Mouse (Mus musculus): ENCODE measurements around the gene Dnttip1.
"Not testable (repeated sequence)": the region's sequence is repeated elsewhere in the genome, so short reads cannot be mapped to it uniquely, and the experiment has no call there.

Dnttip1 gene

GRCm38 (mm10) chr2:164745843-164746479 is at the start of gene Dnttip1, which contains the start of gene Wfdc3:
Gene Dnttip1 (plus strand): TSS chr2:164745983.
Gene Wfdc3 (minus strand): TSS chr2:164745931.
- DNase-seq (ENCODE audit: low spot score in 2 of 2), result peak; percentile 90 to 92

DNA sequence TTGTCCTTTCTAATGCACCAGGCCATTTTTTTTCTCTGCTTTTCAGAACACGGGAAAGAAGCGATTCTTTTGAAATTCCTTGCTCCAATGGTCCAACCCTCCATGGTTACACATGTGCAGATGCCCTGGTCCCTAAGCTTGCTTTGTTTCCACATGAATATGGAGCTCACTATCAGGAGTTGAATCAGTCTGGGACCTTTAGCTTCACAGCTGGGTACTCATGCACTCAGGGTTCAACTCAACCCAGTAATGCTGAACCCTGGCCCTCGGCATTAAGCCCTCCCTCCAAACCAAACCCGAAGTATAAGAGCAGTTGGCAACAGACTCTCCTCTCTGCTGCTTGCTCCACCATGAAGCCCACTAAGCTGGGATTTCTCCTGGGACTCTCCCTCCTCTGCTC is 47.6 kb upstream of the Dnttip1 start, which contains the start of gene Spint4:
Gene Spint4 (plus strand): TSS at position 301 of the 400 bp plus-strand sequence.
- no peak for DNase-seq (ENCODE audit: low spot score in 2 of 2)

DNA sequence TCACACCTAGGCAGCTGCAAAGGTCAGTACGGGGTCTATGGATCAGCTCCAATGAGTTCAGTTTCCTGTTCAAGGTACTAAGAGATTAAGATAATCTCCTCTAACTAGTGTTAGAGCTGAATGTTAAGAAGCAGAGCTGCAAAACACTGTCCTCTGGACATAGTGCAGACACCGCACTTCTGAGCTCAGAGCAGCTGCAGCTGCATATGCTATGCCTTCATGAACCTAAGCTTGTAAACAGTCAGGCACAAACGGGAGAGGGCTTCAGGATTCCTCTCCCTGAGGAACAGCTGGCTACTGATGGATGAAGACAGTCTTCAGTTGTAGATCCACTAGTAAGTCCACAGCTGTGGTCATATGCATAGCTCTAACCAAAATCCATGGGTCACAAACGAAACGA is 44.8 kb upstream of the Dnttip1 start:
- no peak for DNase-seq (ENCODE audit: low spot score in 2 of 2)

GRCm38 (mm10) chr2:164701761-164702160 is 44.0 kb upstream of the Dnttip1 start:
- no peak for DNase-seq (ENCODE audit: low spot score in 2 of 2)

GRCm38 (mm10) chr2:164704235-164704634 is 41.5 kb upstream of the Dnttip1 start:
- DNase-seq (ENCODE audit: low spot score in 2 of 2), result no peak

GRCm38 (mm10) chr2:164705328-164705727 is 40.5 kb upstream of the Dnttip1 start:
- no peak for DNase-seq (ENCODE audit: low spot score in 2 of 2)

DNA sequence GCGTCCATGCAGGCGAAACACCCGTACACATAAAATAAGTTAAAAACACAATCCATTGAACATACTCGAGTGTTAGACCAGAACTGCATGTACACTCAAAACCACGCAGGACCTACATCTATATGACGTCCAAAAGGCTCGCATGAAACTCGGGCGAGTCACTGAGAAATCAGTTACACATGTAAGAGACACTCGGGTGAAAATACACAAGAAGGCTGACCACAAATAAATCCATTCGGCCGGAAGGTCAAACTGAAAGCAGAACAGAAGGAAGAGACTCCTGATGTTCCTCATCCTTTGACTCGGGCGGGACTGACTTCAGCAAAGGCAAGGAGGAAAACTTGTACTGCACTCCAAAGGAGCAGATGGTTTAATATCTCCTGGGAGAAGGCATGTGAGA is 39.8 kb upstream of the Dnttip1 start:
- no peak for DNase-seq (ENCODE audit: low spot score in 2 of 2)

- no peak for DNase-seq (ENCODE audit: low spot score in 2 of 2)
These were observed 30.8 kb upstream of the Dnttip1 start, which contains the start of gene Spint5 for GRCm38 (mm10) chr2:164715005-164715404. Gene Spint5 (plus strand): TSS chr2:164715305.

- not testable (repeated sequence) for DNase-seq (ENCODE audit: low spot score in 2 of 2)
These were observed 29.5 kb upstream of the Dnttip1 start for GRCm38 (mm10) chr2:164716194-164716786.

DNA sequence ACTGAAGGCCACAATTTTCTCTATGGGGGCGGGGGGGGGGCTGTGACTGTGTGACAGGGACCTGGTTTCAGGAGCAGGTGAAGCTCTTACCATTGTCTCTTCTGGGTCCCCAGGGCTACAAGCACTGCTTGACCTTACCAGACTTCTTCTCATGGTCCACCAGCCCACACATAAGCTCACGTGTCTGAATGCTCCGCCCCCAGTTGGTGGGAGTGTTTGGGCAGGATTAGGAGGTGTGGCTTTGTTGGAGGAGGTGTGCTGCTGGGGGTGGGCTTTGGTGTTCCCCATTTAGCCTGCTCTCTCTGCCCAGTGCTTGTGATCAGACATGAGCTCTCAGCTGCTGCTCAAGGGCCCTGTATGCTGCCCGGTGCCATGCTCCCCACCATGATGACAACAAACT is 22.5 kb upstream of the Dnttip1 start:
- no peak for DNase-seq (ENCODE audit: low spot score in 2 of 2)

GRCm38 (mm10) chr2:164725895-164726619 is 19.7 kb upstream of the Dnttip1 start:
- peak; percentile 17 to 18 for DNase-seq (ENCODE audit: low spot score in 2 of 2)

- DNase-seq (ENCODE audit: low spot score in 2 of 2), result no peak
These were observed 14.1 kb upstream of the Dnttip1 start for GRCm38 (mm10) chr2:164731719-164732118.

DNA sequence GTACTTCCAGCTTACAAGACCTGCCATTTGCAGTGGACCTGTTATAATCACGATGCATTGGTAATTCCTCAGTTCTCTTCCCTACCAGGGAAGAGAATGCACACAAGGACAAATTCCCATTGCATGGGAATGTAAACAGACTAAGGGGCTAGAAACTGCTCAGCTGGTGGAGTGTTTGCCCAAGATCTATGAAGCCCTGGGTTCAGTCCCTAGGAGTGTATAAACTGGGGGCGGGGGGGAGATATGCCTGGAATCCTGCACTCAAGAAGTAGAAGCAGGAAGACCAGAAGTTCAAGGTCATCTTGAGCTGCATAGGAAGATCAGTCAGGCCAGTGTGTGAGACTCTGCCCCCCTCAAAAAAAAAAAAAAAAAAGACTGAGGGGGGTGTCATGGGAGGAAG is 12.5 kb upstream of the Dnttip1 start:
- no peak for DNase-seq (ENCODE audit: low spot score in 2 of 2)

DNA sequence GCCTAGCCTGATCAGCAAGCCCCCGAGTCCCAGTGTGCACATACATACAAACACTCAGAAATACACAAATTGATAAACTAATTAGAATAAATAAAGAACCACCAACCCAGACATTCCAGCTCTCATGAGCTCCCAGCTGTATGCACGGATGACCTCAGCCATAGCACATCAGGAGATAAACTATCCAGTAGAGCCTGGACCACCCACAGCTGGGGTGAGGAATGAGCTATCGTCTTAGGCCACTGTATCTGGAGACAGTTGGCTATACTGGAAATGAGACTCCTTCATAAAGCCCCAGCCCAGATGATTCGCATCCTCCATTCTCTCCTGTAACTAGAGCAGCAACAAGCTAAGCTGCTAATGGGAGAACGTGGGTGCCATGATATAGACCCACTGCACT is 10.9 kb upstream of the Dnttip1 start:
- DNase-seq (ENCODE audit: low spot score in 2 of 2), result no peak

- no peak for DNase-seq (ENCODE audit: low spot score in 2 of 2)
These were observed 10.3 kb upstream of the Dnttip1 start for GRCm38 (mm10) chr2:164735446-164735845.

DNA sequence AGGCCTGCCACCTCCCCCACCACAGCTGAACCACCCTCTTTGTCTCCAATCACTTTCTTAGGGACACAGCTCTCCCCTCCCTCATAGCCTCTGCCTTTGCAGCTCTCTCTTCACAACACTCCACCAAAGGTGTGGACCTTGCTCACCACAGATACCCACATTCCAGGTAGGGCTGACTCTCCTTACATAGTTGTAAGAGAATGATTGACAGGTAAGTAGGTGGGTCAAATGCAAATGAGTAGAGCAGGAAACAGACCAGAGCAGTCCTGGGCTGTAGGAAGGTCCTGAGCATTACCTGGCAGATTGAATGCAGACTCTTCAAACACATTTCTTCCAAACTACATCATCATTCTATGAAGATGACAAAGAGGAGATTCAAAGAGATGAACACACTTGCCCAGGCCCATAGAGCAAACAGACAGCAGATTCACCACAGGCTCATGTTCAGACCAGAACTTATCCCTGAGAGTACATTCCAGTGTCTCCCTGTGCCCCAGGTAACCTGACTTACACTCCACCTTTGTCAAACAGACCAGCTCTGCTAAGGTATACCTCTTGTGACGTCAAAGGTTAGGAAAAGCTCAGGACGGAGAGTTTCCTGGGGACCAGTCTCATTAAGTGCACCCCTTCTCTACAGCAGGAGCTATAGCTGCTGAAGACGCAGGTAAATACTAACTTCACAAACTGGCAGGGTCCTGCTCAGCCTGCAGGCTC is 8.2 kb upstream of the Dnttip1 start:
- DNase-seq (ENCODE audit: low spot score in 2 of 2), result no peak

DNA sequence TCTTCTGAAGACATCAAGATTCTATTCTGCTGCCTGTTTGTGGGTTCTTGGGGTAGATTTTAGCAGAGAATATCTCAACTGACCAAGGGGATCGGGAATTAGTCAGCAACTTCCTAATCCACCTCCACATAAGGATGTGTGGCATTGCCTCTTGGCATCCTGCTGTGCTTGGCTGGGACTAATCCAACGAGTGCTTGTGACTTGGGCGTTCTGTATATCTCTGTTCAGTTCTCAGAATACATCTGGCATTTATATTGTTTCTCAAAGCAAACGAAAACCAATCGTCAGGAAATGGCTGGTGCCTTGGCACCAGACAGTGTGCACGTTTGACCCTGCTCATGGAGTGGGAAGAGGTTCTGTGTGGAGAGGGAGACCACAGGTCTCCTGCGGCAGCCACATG is 5.9 kb upstream of the Dnttip1 start:
- DNase-seq (ENCODE audit: low spot score in 2 of 2), result no peak

GRCm38 (mm10) chr2:164744987-164745386 is 796 bp upstream of the Dnttip1 start:
- DNase-seq (ENCODE audit: low spot score in 2 of 2), result no peak

GRCm38 (mm10) chr2:164746693-164747092 is 910 bp downstream of the Dnttip1 start:
- no peak for DNase-seq (ENCODE audit: low spot score in 2 of 2)

GRCm38 (mm10) chr2:164748191-164748590 is 2.4 kb downstream of the Dnttip1 start:
- no peak for DNase-seq (ENCODE audit: low spot score in 2 of 2)

- DNase-seq (ENCODE audit: low spot score in 2 of 2), result no peak
These were observed 3.2 kb downstream of the Dnttip1 start for GRCm38 (mm10) chr2:164748991-164749390.

- DNase-seq (ENCODE audit: low spot score in 2 of 2), result no peak
These were observed 6.7 kb downstream of the Dnttip1 start for GRCm38 (mm10) chr2:164752454-164752853.

Data from right cerebral cortex, postnatal 36 days (tissue).